Mouse (Mus musculus) E14TG2a.4 (cell line): ENCODE data around the gene Lancl1.

ENCODE experiments used
- H3K27me3 ChIP-seq: 2 replicates; pipeline ENCODE4 v1.6.1; 2014; ENCODE audit warnings: low read length, control low read depth; ENCODE audit not compliant: insufficient read depth
- H3K36me3 ChIP-seq: 2 replicates; pipeline ENCODE4 v1.6.1; 2014; ENCODE audit warnings: low read length, control low read depth; ENCODE audit not compliant: insufficient read depth
- H3K4me1 ChIP-seq: replicated peaks from 2 replicates; pipeline ENCODE4 v1.6.1; 2014; ENCODE audit warnings: low read depth, low read length, control low read depth
- H3K4me3 ChIP-seq: replicated peaks from 2 replicates; pipeline ENCODE4 v1.5.1; 2014; ENCODE audit warnings: mild to moderate bottlenecking, low read length
- H3K9me3 ChIP-seq: 2 replicates; pipeline ENCODE4 v1.6.1; 2014; ENCODE audit warnings: low read length, control low read depth
- CTCF ChIP-seq: conservative IDR thresholded peaks from 2 replicates; pipeline ENCODE4 v1.5.1; 2014; ENCODE audit warnings: low read length
- NANOG ChIP-seq: IDR thresholded peaks from 2 replicates; pipeline ENCODE4 v1.6.1; 2014; ENCODE audit warnings: borderline replicate concordance, low read length, mixed read lengths
- POU5F1 ChIP-seq: IDR thresholded peaks from 2 replicates; pipeline ENCODE4 v1.6.1; 2014; ENCODE audit warnings: low read length, borderline replicate concordance

The Lancl1 gene

GRCm38 (mm10) chr1:67026142-67026541 is 12.5 kb downstream of the Lancl1 start:
- H3K9me3 ChIP-seq, result no peaks in the 10 kb centered on the region

GRCm38 (mm10) chr1:67022767-67023166 is 15.9 kb downstream of the Lancl1 start:
- TF ChIP-seq CTCF (no peak), POU5F1 (no peak), NANOG (no peak)

More at GRCm38 (mm10) chr1:67026142-67026541, 12.5 kb downstream of the Lancl1 start:
- TF ChIP-seq NANOG, result no peak
- TF ChIP-seq POU5F1, result no peak
- no peak for TF ChIP-seq CTCF
- H3K36me3 ChIP-seq, result peaks cover 54% of the 10 kb centered on the region
- no peak overlapping the region for H3K4me3 ChIP-seq
- no peaks in the 10 kb centered on the region for H3K27me3 ChIP-seq
- no peaks in the 10 kb centered on the region for H3K4me1 ChIP-seq

DNA sequence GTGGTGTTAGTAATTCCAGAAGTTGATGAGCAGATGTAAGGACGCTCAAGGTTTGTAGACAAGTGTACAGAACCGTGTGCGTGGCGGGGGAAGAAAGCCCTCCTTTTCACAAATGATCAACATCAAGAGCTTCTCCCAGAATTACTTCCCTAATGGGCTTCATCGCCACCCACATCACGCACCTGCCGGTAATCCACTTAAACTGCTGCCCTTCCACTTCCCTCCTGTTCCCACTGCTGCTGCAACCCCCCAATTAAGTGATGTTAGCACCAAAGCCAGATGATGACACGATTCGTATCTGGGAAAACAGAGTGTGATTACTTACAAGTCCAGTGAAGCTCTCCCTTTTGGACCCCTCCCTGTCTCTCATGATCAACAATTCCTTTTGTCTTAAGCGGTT is 16.6 kb downstream of the Lancl1 start:
- TF ChIP-seq CTCF (no peak), POU5F1 (no peak)
- Histone ChIP-seq H3K4me1 (peaks cover 7% of the 10 kb centered on the region), H3K9me3 (no peaks in the 10 kb centered on the region), H3K36me3 (peaks cover 37% of the 10 kb centered on the region), H3K4me3 (no peak overlapping the region), H3K27me3 (no peaks in the 10 kb centered on the region)

More at GRCm38 (mm10) chr1:67022767-67023166, 15.9 kb downstream of the Lancl1 start:
- H3K4me1 ChIP-seq, result peaks cover 7% of the 10 kb centered on the region
- H3K9me3 ChIP-seq, result no peaks in the 10 kb centered on the region
- H3K27me3 ChIP-seq, result no peaks in the 10 kb centered on the region
- H3K36me3 ChIP-seq, result peaks cover 43% of the 10 kb centered on the region
- no peak overlapping the region for H3K4me3 ChIP-seq

GRCm38 (mm10) chr1:67020637-67021161 is 18.0 kb downstream of the Lancl1 start:
- H3K27me3 ChIP-seq, result no peaks in the 10 kb centered on the region
- no peak for TF ChIP-seq POU5F1
- TF ChIP-seq CTCF, result no peak
- TF ChIP-seq NANOG, result no peak

GRCm38 (mm10) chr1:67017101-67017870 is 21.4 kb downstream of the Lancl1 start:
- peaks cover 22% of the 10 kb centered on the region for H3K36me3 ChIP-seq

More at GRCm38 (mm10) chr1:67020637-67021161, 18.0 kb downstream of the Lancl1 start:
- Histone ChIP-seq H3K4me1 (peaks cover 7% of the 10 kb centered on the region), H3K4me3 (no peak overlapping the region), H3K9me3 (no peaks in the 10 kb centered on the region), H3K36me3 (peaks cover 27% of the 10 kb centered on the region)

DNA sequence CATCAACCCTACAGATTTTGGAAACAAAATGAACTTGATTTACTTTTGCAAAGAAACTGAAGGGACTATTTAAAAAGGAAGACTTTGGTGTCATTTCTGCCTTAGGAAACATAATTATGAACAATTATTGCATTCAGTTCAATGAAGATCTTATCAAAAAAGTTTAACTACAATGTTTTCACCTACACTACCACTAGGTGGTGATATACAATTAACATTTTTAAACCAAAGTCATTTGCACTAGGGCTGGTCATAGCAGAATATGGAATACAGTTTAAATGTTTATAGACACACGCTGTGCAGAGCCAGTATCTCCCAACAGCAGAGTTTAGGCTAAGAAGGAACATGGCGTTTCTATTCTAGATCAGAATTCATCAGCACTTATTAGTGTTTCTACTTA is 24.5 kb downstream of the Lancl1 start:
- Histone ChIP-seq H3K27me3 (no peaks in the 10 kb centered on the region), H3K4me1 (peaks cover 6% of the 10 kb centered on the region), H3K36me3 (peaks cover 4% of the 10 kb centered on the region), H3K4me3 (no peak overlapping the region), H3K9me3 (no peaks in the 10 kb centered on the region)
- TF ChIP-seq NANOG, result no peak
- peak; percentile 36 for TF ChIP-seq CTCF
- TF ChIP-seq POU5F1, result no peak

More at GRCm38 (mm10) chr1:67017101-67017870, 21.4 kb downstream of the Lancl1 start:
- Histone ChIP-seq H3K4me3 (no peak overlapping the region), H3K9me3 (no peaks in the 10 kb centered on the region), H3K4me1 (peaks cover 7% of the 10 kb centered on the region), H3K27me3 (no peaks in the 10 kb centered on the region)
- no peak for TF ChIP-seq CTCF
- TF ChIP-seq NANOG, result no peak
- TF ChIP-seq POU5F1, result no peak

DNA sequence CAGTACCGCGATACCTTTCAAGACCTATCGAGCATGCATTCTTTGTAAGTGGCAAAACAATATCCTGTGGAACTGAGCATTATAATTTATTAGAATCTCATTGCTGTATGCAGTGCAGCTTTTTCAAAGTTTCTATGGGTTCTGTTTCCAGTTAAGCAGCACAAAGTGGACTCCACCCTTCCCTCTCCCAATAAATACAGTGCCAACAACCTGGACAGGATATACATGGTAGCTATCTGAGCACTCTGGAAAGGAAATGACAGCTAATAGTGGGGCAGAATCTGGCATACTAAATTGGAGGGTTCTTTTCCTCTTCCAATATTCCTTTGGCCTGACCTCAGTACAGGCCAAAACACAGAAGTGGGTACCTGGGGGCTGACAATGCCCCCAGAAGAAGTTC is 28.2 kb downstream of the Lancl1 start:
- no peak for TF ChIP-seq NANOG
- no peak for TF ChIP-seq CTCF
- TF ChIP-seq POU5F1, result no peak
- Histone ChIP-seq H3K36me3 (peaks cover 29% of the 10 kb centered on the region), H3K27me3 (no peaks in the 10 kb centered on the region), H3K4me1 (no peaks in the 10 kb centered on the region), H3K9me3 (no peaks in the 10 kb centered on the region), H3K4me3 (no peak overlapping the region)

GRCm38 (mm10) chr1:67003699-67004098 is 35.0 kb downstream of the Lancl1 start:
- no peak for TF ChIP-seq NANOG
- TF ChIP-seq CTCF, result no peak
- TF ChIP-seq POU5F1, result no peak
- no peaks in the 10 kb centered on the region for H3K9me3 ChIP-seq
- no peaks in the 10 kb centered on the region for H3K27me3 ChIP-seq
- peaks cover 45% of the 10 kb centered on the region for H3K36me3 ChIP-seq
- no peak overlapping the region for H3K4me3 ChIP-seq
- H3K4me1 ChIP-seq, result peaks cover 5% of the 10 kb centered on the region
